Mouse (Mus musculus) heart, embryonic 16.5 days (tissue): ENCODE measurements around the gene Fhl3. TPM values are rescaled to one million over a fixed set of nuclear protein-coding genes. Genes with fewer than 3 reads are reported as not detected.

Experiments
- ATAC-seq: fragments of 200-750 bp; cut with Nextera tagmentation; replicated peaks from 2 replicates; pipeline ENCODE4 v1.8.0; 2017; ENCODE audit warnings: moderate number of reproducible peaks; ENCODE audit not compliant: insufficient read depth, low FRiP score; ENCODE audit errors: extremely low read depth
- H3K27ac ChIP-seq: fragments of 300-500 bp; sonication (generic); 2 replicates; pipeline ENCODE4 v1.5.1; 2014; ENCODE audit warnings: mild to moderate bottlenecking, low read length, control low read depth, moderate library complexity
- H3K27me3 ChIP-seq: fragments of 300-500 bp; sonication (generic); 2 replicates; pipeline ENCODE4 v1.6.1; 2014; ENCODE audit warnings: low read length, mixed read lengths; ENCODE audit not compliant: control insufficient read depth, insufficient read depth
- H3K36me3 ChIP-seq: fragments of 300-500 bp; sonication (generic); 2 replicates; pipeline ENCODE4 v1.6.1; 2014; ENCODE audit not compliant: control insufficient read depth, insufficient read depth
- H3K4me1 ChIP-seq: fragments of 300-500 bp; sonication (generic); 2 replicates; pipeline ENCODE4 v1.6.1; 2014; ENCODE audit warnings: low read length, mixed read lengths; ENCODE audit not compliant: control insufficient read depth, insufficient read depth
- H3K4me2 ChIP-seq: fragments of 300-500 bp; sonication (generic); 2 replicates; pipeline ENCODE4 v1.6.1; 2014; ENCODE audit warnings: low read depth, mild to moderate bottlenecking, control low read depth, low read length
- H3K4me3 ChIP-seq: fragments of 300-500 bp; sonication (generic); 2 replicates; pipeline ENCODE4 v1.5.1; 2014; ENCODE audit warnings: mild to moderate bottlenecking, control low read depth, low read length
- H3K9ac ChIP-seq: fragments of 300-500 bp; sonication (generic); 2 replicates; pipeline ENCODE4 v1.6.1; 2014; ENCODE audit warnings: low read length, control low read depth
- H3K9me3 ChIP-seq: fragments of 300-500 bp; sonication (generic); replicated peaks from 2 replicates; pipeline ENCODE4 v1.6.1; 2016; ENCODE audit warnings: low read length; ENCODE audit not compliant: control insufficient read depth
- WGBS: fragments of 180-500 bp; shearing (Covaris S2); extraction: QIAGEN DNeasy Blood & Tissue Kit; methylation state at CpG from one replicate; pipeline ENCODE4 v1.1.7; 2014; 5-methylcytosine and 5-hydroxymethylcytosine counted together
- polyA plus RNA-seq: library from polyadenylated mRNA; unstranded; fragments of >200 nt; fragmentation: Nextera tagmentation; extraction: Ambion mirVana; gene quantifications from 2 replicates; pipeline ENCODE4 v1.2.1, GENCODE M21; 2015

The Fhl3 gene
- polyA plus RNA-seq, 1 experiment from 2014 or later: 3.8 TPM

GRCm38 (mm10) chr4:124738783-124739182 lies 38.3 kb downstream of the Fhl3 start:
- H3K27ac ChIP-seq: no peak overlapping the region
- no peak overlapping the region for H3K4me3 ChIP-seq
- no peaks in the 10 kb centered on the region for H3K27me3 ChIP-seq
- WGBS: 33% methylated on average over 1 of the region's 1 CpGs
- H3K9me3 ChIP-seq: no peaks in the 10 kb centered on the region
- no peak overlapping the region for H3K9ac ChIP-seq
- ATAC-seq: no peak
- H3K4me1 ChIP-seq: peaks cover 7% of the 10 kb centered on the region; the same call in 1 of the 2 replicates
- H3K4me2 ChIP-seq: no peak overlapping the region
- no peaks in the 10 kb centered on the region for H3K36me3 ChIP-seq

- peak; percentile 91 for ATAC-seq
Observed at GRCm38 (mm10) chr4:124741376-124742343, 41.2 kb downstream of the Fhl3 start, which contains the start of gene Inpp5b. TSS of gene Inpp5b (plus strand) at chr4:124741850.

GRCm38 (mm10) chr4:124742839-124743238 lies 42.3 kb downstream of the Fhl3 start:
- Histone ChIP-seq H3K27me3 (no peaks in the 10 kb centered on the region), H3K4me3 (no peak overlapping the region), H3K4me2 (no peak overlapping the region), H3K36me3 (no peaks in the 10 kb centered on the region), H3K9me3 (no peaks in the 10 kb centered on the region), H3K27ac (no peak overlapping the region), H3K4me1 (peaks cover 7% of the 10 kb centered on the region; the same call in 1 of the 2 replicates), H3K9ac (no peak overlapping the region)
- 80% methylated on average over 11 of the region's 11 CpGs for WGBS
- ATAC-seq: no peak

More at GRCm38 (mm10) chr4:124741376-124742343, 41.2 kb downstream of the Fhl3 start, which contains the start of gene Inpp5b:
- H3K27ac ChIP-seq: peak within 1 kb of the TSS; percentile 28; the same call in 1 of the 2 replicates
- WGBS: 14% methylated on average over 25 of the region's 25 CpGs
- peak within 1 kb of the TSS; percentile 75 for H3K9ac ChIP-seq
- H3K4me2 ChIP-seq: peak within 1 kb of the TSS; percentile 79
- H3K36me3 ChIP-seq: no peaks in the 10 kb centered on the region
- no peaks in the 10 kb centered on the region for H3K27me3 ChIP-seq
- no peaks in the 10 kb centered on the region for H3K9me3 ChIP-seq
- peaks cover 7% of the 10 kb centered on the region; the same call in 1 of the 2 replicates for H3K4me1 ChIP-seq
- peak within 1 kb of the TSS; percentile 56 for H3K4me3 ChIP-seq

- no peaks in the 10 kb centered on the region for H3K27me3 ChIP-seq
- no peak overlapping the region for H3K9ac ChIP-seq
- H3K4me3 ChIP-seq: no peak overlapping the region
- H3K9me3 ChIP-seq: no peaks in the 10 kb centered on the region
- H3K36me3 ChIP-seq: no peaks in the 10 kb centered on the region
- peaks cover 9% of the 10 kb centered on the region for H3K4me1 ChIP-seq
- H3K27ac ChIP-seq: no peak overlapping the region
- no peak for ATAC-seq
- no peak overlapping the region for H3K4me2 ChIP-seq
- 70% methylated on average over 7 of the region's 7 CpGs for WGBS
Observed at GRCm38 (mm10) chr4:124746577-124746976, 46.1 kb downstream of the Fhl3 start.

GRCm38 (mm10) chr4:124747851-124748250 lies 47.4 kb downstream of the Fhl3 start:
- 54% methylated on average over 4 of the region's 4 CpGs for WGBS
- H3K4me2 ChIP-seq: no peak overlapping the region
- no peaks in the 10 kb centered on the region for H3K27me3 ChIP-seq
- H3K4me1 ChIP-seq: peaks cover 12% of the 10 kb centered on the region
- no peaks in the 10 kb centered on the region for H3K9me3 ChIP-seq
- ATAC-seq: no peak
- H3K9ac ChIP-seq: no peak overlapping the region
- H3K4me3 ChIP-seq: no peak overlapping the region
- no peak overlapping the region for H3K27ac ChIP-seq
- no peaks in the 10 kb centered on the region for H3K36me3 ChIP-seq

GRCm38 (mm10) chr4:124751300-124752250 lies 51.1 kb downstream of the Fhl3 start:
- H3K4me2 ChIP-seq: peak overlapping the region; percentile 74
- H3K27ac ChIP-seq: no peak overlapping the region
- H3K4me1 ChIP-seq: peaks cover 36% of the 10 kb centered on the region
- H3K36me3 ChIP-seq: no peaks in the 10 kb centered on the region
- peak; percentile 99 for ATAC-seq
- H3K27me3 ChIP-seq: no peaks in the 10 kb centered on the region
- no peaks in the 10 kb centered on the region for H3K9me3 ChIP-seq
- peak overlapping the region; percentile 61 for H3K4me3 ChIP-seq
- whole genome bisulfite sequencing: under 1% methylated on average over 75 of the region's 75 CpGs
- peak overlapping the region; percentile 76 for H3K9ac ChIP-seq

GRCm38 (mm10) chr4:124752281-124753199 lies 52.0 kb downstream of the Fhl3 start:
- Histone ChIP-seq H3K4me1 (peaks cover 36% of the 10 kb centered on the region), H3K9me3 (no peaks in the 10 kb centered on the region), H3K27me3 (no peaks in the 10 kb centered on the region), H3K36me3 (no peaks in the 10 kb centered on the region), H3K9ac (peak overlapping the region; percentile 76), H3K4me3 (peak overlapping the region; percentile 61), H3K4me2 (peak overlapping the region; percentile 72), H3K27ac (0 out of 2 replicates have a peak overlapping the region, but pooled peaks have one; percentile 16)
- 10% methylated on average over 15 of the region's 15 CpGs for WGBS
- no peak for ATAC-seq

- H3K27ac ChIP-seq: no peak overlapping the region
- no peak overlapping the region; the same call in 1 of the 2 replicates for H3K4me2 ChIP-seq
- no peaks in the 10 kb centered on the region for H3K36me3 ChIP-seq
- peaks cover 40% of the 10 kb centered on the region for H3K4me1 ChIP-seq
- ATAC-seq: no peak
- H3K9me3 ChIP-seq: no peaks in the 10 kb centered on the region
- no peak overlapping the region for H3K4me3 ChIP-seq
- no peaks in the 10 kb centered on the region for H3K27me3 ChIP-seq
- WGBS: 57% methylated on average over 7 of the region's 7 CpGs
- no peak overlapping the region; the same call in 1 of the 2 replicates for H3K9ac ChIP-seq
Observed at GRCm38 (mm10) chr4:124755526-124755925, 55.0 kb downstream of the Fhl3 start.
